Mouse (Mus musculus) heart, embryonic 11.5 days (tissue): ENCODE data around the gene Scrn1. TPM values are rescaled to one million over a fixed set of nuclear protein-coding genes. Genes with fewer than 3 reads are reported as not detected.

Source experiments
- ATAC-seq: fragments of 200-750 bp; cut with Nextera tagmentation; replicated peaks from 2 replicates; pipeline ENCODE4 v1.8.0; 2017; ENCODE audit warnings: moderate library complexity; ENCODE audit not compliant: insufficient number of reproducible peaks, low FRiP score, low TSS enrichment
- H3K27ac ChIP-seq: fragments of 300-500 bp; sonication (generic); 2 replicates; pipeline ENCODE4 v1.5.1; 2014; ENCODE audit warnings: mild to moderate bottlenecking, low read depth, low read length
- H3K27me3 ChIP-seq: fragments of 300-500 bp; sonication (generic); 2 replicates; pipeline ENCODE4 v1.6.1; 2014; ENCODE audit warnings: mild to moderate bottlenecking, low read length, mixed read lengths; ENCODE audit not compliant: control insufficient read depth, insufficient read depth
- H3K36me3 ChIP-seq: fragments of 300-500 bp; sonication (generic); 2 replicates; pipeline ENCODE4 v1.6.1; 2014; ENCODE audit warnings: mild to moderate bottlenecking, low read length, moderate library complexity, mixed read lengths; ENCODE audit not compliant: control insufficient read depth, insufficient read depth
- H3K4me1 ChIP-seq: fragments of 300-500 bp; sonication (generic); 2 replicates; pipeline ENCODE4 v1.6.1; 2014; ENCODE audit warnings: low read length; ENCODE audit not compliant: control insufficient read depth, insufficient read depth
- H3K4me2 ChIP-seq: fragments of 300-500 bp; sonication (generic); 2 replicates; pipeline ENCODE4 v1.6.1; 2014; ENCODE audit warnings: mild to moderate bottlenecking, moderate library complexity
- H3K4me3 ChIP-seq: fragments of 300-500 bp; sonication (generic); 2 replicates; pipeline ENCODE4 v1.5.1; 2014; ENCODE audit warnings: low read depth, low read length
- H3K9ac ChIP-seq: fragments of 300-500 bp; sonication (generic); 2 replicates; pipeline ENCODE4 v1.6.1; 2014; ENCODE audit warnings: mild to moderate bottlenecking, low read depth, low read length, moderate library complexity
- H3K9me3 ChIP-seq: fragments of 300-500 bp; sonication (generic); replicated peaks from 2 replicates; pipeline ENCODE4 v1.6.1; 2016; ENCODE audit warnings: low read length; ENCODE audit not compliant: control insufficient read depth
- WGBS: fragments of 180-500 bp; shearing (Covaris S2); extraction: QIAGEN DNeasy Blood & Tissue Kit; methylation state at CpG from one replicate; pipeline ENCODE4 v1.1.7; 2014; ENCODE audit not compliant: insufficient replicate concordance; 5-methylcytosine and 5-hydroxymethylcytosine counted together
- polyA plus RNA-seq: library from polyadenylated mRNA; unstranded; fragments of >200 nt; fragmentation: Nextera tagmentation; extraction: Ambion mirVana; gene quantifications from 2 replicates; pipeline ENCODE4 v1.2.1, GENCODE M21; 2014

Gene Scrn1
- polyA plus RNA-seq, 1 experiment from 2014 or later = 15.5 TPM

DNA sequence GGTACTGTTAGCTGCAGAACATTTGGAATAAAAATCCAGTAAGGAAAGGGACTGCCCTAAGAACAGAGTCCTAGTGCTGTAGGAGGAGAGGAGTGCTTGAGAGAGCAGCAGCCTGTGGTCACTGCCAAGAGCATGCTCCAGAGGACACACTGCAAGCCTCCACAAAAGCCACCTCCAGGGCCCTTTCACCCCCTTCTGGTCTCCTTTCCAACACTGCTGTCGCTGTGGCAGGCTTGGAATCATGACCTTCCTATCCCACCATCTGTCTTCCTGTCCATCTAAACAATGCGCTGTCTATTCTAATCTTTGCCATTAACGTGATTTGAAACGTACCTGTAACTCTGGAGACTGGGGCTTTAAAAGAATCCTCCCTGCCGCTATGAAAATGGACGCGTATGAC is 7.8 kb downstream of the Scrn1 start:
- WGBS = 73% methylated on average over 7 of the region's 7 CpGs
- no peaks in the 10 kb centered on the region for H3K36me3 ChIP-seq
- H3K4me1 ChIP-seq = peaks cover 9% of the 10 kb centered on the region; the same call in 1 of the 2 replicates
- H3K9ac ChIP-seq = no peak overlapping the region
- no peaks in the 10 kb centered on the region for H3K27me3 ChIP-seq
- no peak for ATAC-seq
- no peak overlapping the region for H3K4me2 ChIP-seq
- no peak overlapping the region for H3K27ac ChIP-seq
- no peaks in the 10 kb centered on the region for H3K9me3 ChIP-seq
- no peak overlapping the region for H3K4me3 ChIP-seq

DNA sequence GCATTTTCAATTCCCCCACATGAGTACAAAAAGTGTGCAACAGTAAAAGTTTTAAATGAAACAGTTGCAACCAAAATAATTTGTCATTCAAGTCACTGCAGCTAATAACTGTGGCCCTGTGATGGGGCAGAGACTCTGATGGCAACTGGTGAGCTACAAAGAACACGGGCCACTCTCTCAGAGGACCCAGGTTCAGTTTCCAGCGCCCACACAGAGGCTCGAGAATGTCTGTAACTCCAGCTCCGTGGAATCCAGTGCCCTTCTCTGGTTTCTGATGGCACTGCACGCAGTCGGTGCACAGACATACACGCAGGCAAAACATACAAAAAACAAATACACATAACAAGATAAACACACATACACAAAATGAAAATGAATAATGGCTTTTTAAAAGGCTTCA is 8.6 kb downstream of the Scrn1 start:
- 85% methylated on average over 7 of the region's 7 CpGs for WGBS
- ATAC-seq = no peak

DNA sequence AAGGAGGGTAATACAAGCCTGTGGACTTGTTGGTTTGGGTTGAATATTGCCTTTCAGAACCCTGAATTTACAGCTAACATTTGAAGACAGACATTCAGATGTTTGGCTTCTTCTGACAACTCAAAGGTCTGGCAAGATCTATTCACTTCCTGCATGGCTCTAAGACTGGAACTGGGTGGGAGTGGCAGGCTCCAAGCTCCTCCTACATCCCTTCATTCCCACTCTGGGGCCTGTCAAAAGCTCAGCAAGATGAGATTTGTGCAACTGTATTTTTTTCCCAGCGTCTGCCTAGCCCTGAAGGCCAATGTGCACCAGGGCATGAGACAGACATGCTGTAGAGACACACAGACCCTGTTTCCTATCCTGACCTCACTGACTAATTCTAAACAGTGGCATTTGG is 10.5 kb downstream of the Scrn1 start:
- no peak for ATAC-seq
- no peak overlapping the region for H3K27ac ChIP-seq
- WGBS = 65% methylated on average over 1 of the region's 1 CpGs

More for the DNA sequence above, 8.6 kb downstream of the Scrn1 start:
- H3K4me1 ChIP-seq = peaks cover 9% of the 10 kb centered on the region; the same call in 1 of the 2 replicates
- no peaks in the 10 kb centered on the region for H3K27me3 ChIP-seq
- H3K4me2 ChIP-seq = no peak overlapping the region
- H3K4me3 ChIP-seq = no peak overlapping the region
- H3K36me3 ChIP-seq = no peaks in the 10 kb centered on the region
- H3K9me3 ChIP-seq = no peaks in the 10 kb centered on the region
- H3K9ac ChIP-seq = no peak overlapping the region
- no peak overlapping the region for H3K27ac ChIP-seq

DNA sequence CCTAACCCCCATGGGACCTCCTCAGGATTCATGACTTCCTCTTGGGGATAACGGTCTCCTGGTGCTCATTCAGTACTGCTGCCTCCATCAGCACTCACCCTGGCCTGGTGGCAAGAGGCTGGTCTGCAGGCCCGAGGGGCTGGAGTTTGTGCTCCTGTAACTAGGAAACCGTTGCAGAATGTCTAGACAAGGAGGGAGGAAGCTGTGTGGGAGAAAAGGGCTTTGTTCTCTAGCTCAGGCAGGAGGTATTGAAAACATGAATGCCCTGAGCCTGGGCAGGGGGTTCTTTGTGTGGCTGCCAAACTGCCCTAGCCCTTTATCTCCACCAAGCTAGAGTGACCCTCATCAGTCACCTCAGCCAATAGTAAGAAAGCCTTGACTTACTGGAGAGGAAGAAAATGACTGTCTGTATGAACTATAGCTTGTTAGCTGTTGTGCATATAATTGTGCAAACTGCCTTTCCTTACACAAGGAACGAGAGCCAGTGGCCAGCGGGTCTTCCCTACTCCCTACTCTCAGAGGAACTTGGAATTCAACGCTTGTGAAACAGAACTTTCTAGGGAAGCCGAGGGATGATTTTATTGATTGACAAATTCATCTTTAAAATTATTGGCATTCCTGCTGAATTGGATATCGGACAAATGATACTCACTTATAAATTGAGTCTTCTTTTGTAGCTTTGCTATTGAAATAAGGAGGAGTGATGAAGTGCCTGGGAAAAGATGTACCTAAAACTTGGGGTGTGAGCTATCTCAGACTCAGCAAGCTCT is 11.8 kb downstream of the Scrn1 start:
- Histone ChIP-seq H3K27me3 (no peaks in the 10 kb centered on the region), H3K4me1 (peaks cover 11% of the 10 kb centered on the region; the same call in 1 of the 2 replicates), H3K36me3 (no peaks in the 10 kb centered on the region), H3K4me3 (no peak overlapping the region), H3K4me2 (no peak overlapping the region), H3K27ac (peak overlapping the region; percentile 54; the same call in 1 of the 2 replicates), H3K9ac (no peak overlapping the region), H3K9me3 (no peaks in the 10 kb centered on the region)
- 47% methylated on average over 8 of the region's 8 CpGs for WGBS
- peak; percentile 46; the same call in 1 of the 2 replicates for ATAC-seq

More for the DNA sequence above, 10.5 kb downstream of the Scrn1 start:
- H3K4me3 ChIP-seq = no peak overlapping the region
- H3K9ac ChIP-seq = no peak overlapping the region
- H3K9me3 ChIP-seq = no peaks in the 10 kb centered on the region
- H3K27me3 ChIP-seq = no peaks in the 10 kb centered on the region
- peaks cover 11% of the 10 kb centered on the region; the same call in 1 of the 2 replicates for H3K4me1 ChIP-seq
- H3K36me3 ChIP-seq = no peaks in the 10 kb centered on the region
- H3K4me2 ChIP-seq = no peak overlapping the region

DNA sequence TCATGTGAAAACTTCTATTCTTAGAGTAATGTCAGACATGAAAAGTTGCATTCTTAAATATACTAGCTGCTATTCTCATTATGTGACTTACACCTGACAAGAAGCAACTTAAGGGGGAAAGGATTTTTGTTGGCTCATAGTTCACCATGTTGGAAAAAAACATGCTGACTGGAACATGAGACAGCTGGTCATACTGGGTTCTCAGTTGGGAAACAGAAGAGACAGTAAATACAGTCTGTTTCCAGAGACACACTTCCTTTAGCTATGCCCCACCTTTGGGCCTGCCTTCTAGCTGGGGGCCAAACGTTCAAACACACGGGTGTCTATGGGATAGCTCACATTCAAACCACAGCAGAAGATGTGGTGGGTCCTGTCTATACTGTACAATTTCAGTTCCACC is 12.7 kb downstream of the Scrn1 start:
- no peaks in the 10 kb centered on the region for H3K27me3 ChIP-seq
- no peaks in the 10 kb centered on the region for H3K36me3 ChIP-seq
- H3K27ac ChIP-seq = peak overlapping the region; percentile 54
- H3K9ac ChIP-seq = no peak overlapping the region
- no peak for ATAC-seq
- no peaks in the 10 kb centered on the region for H3K9me3 ChIP-seq
- H3K4me1 ChIP-seq = peaks cover 14% of the 10 kb centered on the region; the same call in 1 of the 2 replicates
- H3K4me3 ChIP-seq = no peak overlapping the region
- 81% methylated on average over 2 of the region's 2 CpGs for WGBS
- no peak overlapping the region for H3K4me2 ChIP-seq

DNA sequence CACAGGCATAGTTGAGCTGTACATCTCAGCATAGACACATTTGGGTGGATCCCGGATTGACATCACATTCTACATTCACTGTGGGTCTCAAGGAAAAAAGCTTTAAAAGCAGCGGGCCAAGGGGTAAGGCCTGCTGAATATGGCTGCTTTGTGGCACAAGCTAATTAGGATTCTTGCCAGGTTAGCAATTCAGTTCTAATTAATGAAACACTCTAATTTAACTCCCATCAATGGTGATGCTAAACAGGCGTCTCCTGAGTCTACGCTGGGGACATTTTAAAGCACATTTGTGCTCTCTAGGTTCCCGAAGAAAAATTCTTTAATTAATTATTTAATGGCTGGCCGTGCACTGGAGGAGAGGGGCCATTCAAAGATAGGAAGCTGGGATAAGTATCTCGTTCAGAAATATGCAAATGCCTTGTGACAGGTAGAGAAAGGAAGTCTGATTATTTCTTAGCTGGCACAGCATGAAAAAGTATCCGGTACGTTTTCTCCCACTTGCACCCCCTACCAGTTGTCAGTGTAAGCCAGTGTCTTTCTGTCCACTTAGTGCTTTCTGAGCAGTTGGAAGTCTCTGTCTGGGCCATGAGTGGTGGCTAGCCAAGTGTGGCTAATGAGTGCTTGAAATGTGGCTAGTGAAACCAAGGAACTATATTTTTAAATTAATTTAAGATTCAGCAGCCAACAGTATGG is 13.4 kb downstream of the Scrn1 start:
- Histone ChIP-seq H3K4me2 (no peak overlapping the region), H3K4me1 (peaks cover 14% of the 10 kb centered on the region; the same call in 1 of the 2 replicates), H3K9me3 (no peaks in the 10 kb centered on the region), H3K27me3 (no peaks in the 10 kb centered on the region), H3K27ac (no peak overlapping the region), H3K4me3 (no peak overlapping the region), H3K36me3 (no peaks in the 10 kb centered on the region), H3K9ac (no peak overlapping the region)
- 76% methylated on average over 9 of the region's 9 CpGs for WGBS
- ATAC-seq = no peak

DNA sequence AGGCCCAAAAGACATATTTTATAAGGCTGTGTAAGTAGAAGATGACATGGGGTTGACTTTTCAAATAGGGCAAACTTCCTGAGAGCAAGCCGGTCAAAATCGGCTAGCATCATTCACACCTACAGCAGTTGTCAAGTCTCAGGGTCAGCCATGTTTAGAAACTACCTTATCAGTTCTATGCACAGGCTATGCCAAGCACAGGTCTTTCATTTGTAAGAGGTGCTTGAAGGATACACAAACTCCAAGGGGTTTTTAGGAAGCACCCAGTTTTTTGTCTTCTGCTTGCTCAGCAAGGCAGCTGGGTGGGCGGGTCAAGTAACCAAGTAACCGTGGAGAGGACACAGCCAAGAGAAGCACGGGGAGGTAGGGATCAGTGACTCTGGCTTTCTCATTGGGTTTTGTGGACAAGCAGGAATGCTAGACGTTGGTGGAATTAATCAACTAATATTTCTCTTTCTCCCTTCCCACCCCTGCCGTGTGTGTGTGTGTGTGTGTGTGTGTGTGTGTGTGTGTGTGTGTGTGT is 15.4 kb downstream of the Scrn1 start:
- H3K4me1 ChIP-seq = peaks cover 14% of the 10 kb centered on the region; the same call in 1 of the 2 replicates
- no peak overlapping the region for H3K4me3 ChIP-seq
- no peak overlapping the region for H3K27ac ChIP-seq
- H3K36me3 ChIP-seq = no peaks in the 10 kb centered on the region
- H3K9ac ChIP-seq = no peak overlapping the region
- H3K4me2 ChIP-seq = no peak overlapping the region
- H3K9me3 ChIP-seq = no peaks in the 10 kb centered on the region
- H3K27me3 ChIP-seq = no peaks in the 10 kb centered on the region
- no peak for ATAC-seq
- WGBS = 45% methylated on average over 6 of the region's 7 CpGs

DNA sequence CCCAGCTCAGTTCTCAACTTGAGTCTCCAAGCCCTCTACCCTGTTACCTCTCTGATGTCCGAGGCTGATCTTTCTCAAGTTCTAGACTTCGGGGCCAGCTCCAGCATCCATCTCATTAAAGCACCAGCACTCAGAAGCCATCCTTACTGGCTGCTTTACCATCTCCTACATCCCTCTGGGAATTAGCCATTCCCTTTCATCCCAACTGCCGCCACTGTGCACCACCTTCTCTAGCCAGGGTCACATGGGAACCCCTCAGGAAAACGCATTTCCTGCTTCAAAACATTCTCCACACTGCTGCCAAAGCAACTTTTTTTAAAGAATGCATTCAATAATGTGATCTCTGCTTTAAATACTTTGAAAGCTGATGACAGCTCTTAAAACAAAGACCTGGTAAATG is 17.0 kb downstream of the Scrn1 start:
- no peak overlapping the region for H3K9ac ChIP-seq
- H3K9me3 ChIP-seq = no peaks in the 10 kb centered on the region
- H3K4me1 ChIP-seq = peaks cover 9% of the 10 kb centered on the region; the same call in 1 of the 2 replicates
- H3K27ac ChIP-seq = no peak overlapping the region
- 61% methylated on average over 4 of the region's 4 CpGs for WGBS
- H3K4me2 ChIP-seq = no peak overlapping the region
- no peak overlapping the region for H3K4me3 ChIP-seq
- no peaks in the 10 kb centered on the region for H3K36me3 ChIP-seq
- ATAC-seq = no peak
- no peaks in the 10 kb centered on the region for H3K27me3 ChIP-seq
